Mouse (Mus musculus): ENCODE measurements around the gene Chl1. TPM values are rescaled to one million over a fixed set of nuclear protein-coding genes. Genes with fewer than 3 reads are reported as not detected.

The Chl1 gene
- total and polyA plus RNA-seq, 3 experiments: not detected

- H3K9ac ChIP-seq (ENCODE audit: insufficient read depth, low read depth): no peak overlapping the region
- dilution Hi-C loops (cut with MboI; ENCODE audit: extremely low pct_ligation_motif_present, extremely low pct_unique_long_range_greater_than_20kb, low sequenced_read_pairs): no loop called here
- no peaks in the 10 kb centered on the region for H3K27me3 ChIP-seq (replicated peaks)
- no peaks in the 10 kb centered on the region for H3K36me3 ChIP-seq (replicated peaks in 1 of 2; ENCODE audit: control insufficient read depth in 1 of 2, insufficient read depth in 1 of 2, low read length in 1 of 2)
- H3K27ac ChIP-seq (ENCODE audit: insufficient read depth, low read depth): no peak overlapping the region
- H3K4me1 ChIP-seq (ENCODE audit: control insufficient read depth in 1 of 2, insufficient read depth in 2 of 2): no peaks in the 10 kb centered on the region
- no peak overlapping the region for H3K4me2 ChIP-seq (ENCODE audit: insufficient read depth, low read depth, poor library complexity, severe bottlenecking)
- no peaks in the 10 kb centered on the region for H3K79me2 ChIP-seq (replicated peaks; ENCODE audit: control insufficient read depth, extremely low read depth, insufficient read depth, poor library complexity, severe bottlenecking)
- H3K9me3 ChIP-seq (replicated peaks; ENCODE audit: low read length): peaks cover 31% of the 10 kb centered on the region
- DNase-seq (ENCODE audit: extremely low read depth): no peak
- in situ Hi-C loops (cut with MboI; ENCODE audit: low pct_ligation_motif_present, low pct_unique_long_range_greater_than_20kb, low sequenced_read_pairs): no loop called here
- TF ChIP-seq HCFC1 (IDR thresholded peaks at IDR 0.05; ENCODE audit: low read depth, low read length) (no peak), NELFE (IDR thresholded peaks at IDR 0.05; ENCODE audit: low read depth, low read length) (no peak)
- no peak overlapping the region for H3K4me3 ChIP-seq (replicated peaks in 1 of 3; ENCODE audit: low read depth in 2 of 3, low read length in 2 of 3, poor library complexity in 1 of 3)
These were observed 163.9 kb downstream of the Chl1 start for GRCm38 (mm10) chr6:103674332-103674731.

GRCm38 (mm10) chr6:103675145-103675544 is 164.8 kb downstream of the Chl1 start:
- dilution Hi-C loops (cut with MboI; ENCODE audit: extremely low pct_ligation_motif_present, extremely low pct_unique_long_range_greater_than_20kb, low sequenced_read_pairs): no loop called here

GRCm38 (mm10) chr6:103676664-103677063 is 166.3 kb downstream of the Chl1 start:
- Histone ChIP-seq H3K9me3 (replicated peaks; ENCODE audit: low read length) (peaks cover 24% of the 10 kb centered on the region), H3K27ac (ENCODE audit: insufficient read depth, low read depth) (no peak overlapping the region), H3K4me2 (ENCODE audit: insufficient read depth, low read depth, poor library complexity, severe bottlenecking) (no peak overlapping the region), H3K27me3 (replicated peaks) (no peaks in the 10 kb centered on the region), H3K4me3 (replicated peaks in 1 of 3; ENCODE audit: low read depth in 2 of 3, low read length in 2 of 3, poor library complexity in 1 of 3) (no peak overlapping the region), H3K9ac (ENCODE audit: insufficient read depth, low read depth) (no peak overlapping the region), H3K79me2 (replicated peaks; ENCODE audit: control insufficient read depth, extremely low read depth, insufficient read depth, poor library complexity, severe bottlenecking) (no peaks in the 10 kb centered on the region), H3K36me3 (replicated peaks in 1 of 2; ENCODE audit: control insufficient read depth in 1 of 2, insufficient read depth in 1 of 2, low read length in 1 of 2) (no peaks in the 10 kb centered on the region), H3K4me1 (ENCODE audit: control insufficient read depth in 1 of 2, insufficient read depth in 2 of 2) (no peaks in the 10 kb centered on the region)
- in situ Hi-C loops (cut with MboI; ENCODE audit: low pct_ligation_motif_present, low pct_unique_long_range_greater_than_20kb, low sequenced_read_pairs) (loop anchor here (25.0 kb wide), 1 partner anchor 364 kb away; no protein-coding TSS in a partner anchor), dilution Hi-C loops (cut with MboI; ENCODE audit: extremely low pct_ligation_motif_present, extremely low pct_unique_long_range_greater_than_20kb, low sequenced_read_pairs) (no loop called here)
- no peak for DNase-seq (ENCODE audit: extremely low read depth)
- TF ChIP-seq NELFE (IDR thresholded peaks at IDR 0.05; ENCODE audit: low read depth, low read length) (no peak), CHD1 (IDR thresholded peaks at IDR 0.05; ENCODE audit: low read depth, low read length) (no peak), ELF1 (IDR thresholded peaks at IDR 0.05; ENCODE audit: low read depth, low read length) (no peak), RAD21 (IDR thresholded peaks at IDR 0.05; ENCODE audit: low read depth, low read length) (no peak), MAX (IDR thresholded peaks at IDR 0.05; ENCODE audit: low read length) (no peak), RCOR1 (conservative IDR thresholded peaks at IDR 0.05; ENCODE audit: low read depth, low read length) (no peak), ZNF384 (IDR thresholded peaks at IDR 0.05; ENCODE audit: low read depth, low read length) (no peak), EP300 (IDR thresholded peaks at IDR 0.05; ENCODE audit: low read length) (no peak), UBTF (IDR thresholded peaks at IDR 0.05; ENCODE audit: low read depth, low read length) (no peak), NRF1 (IDR thresholded peaks at IDR 0.05; ENCODE audit: low read depth, low read length) (no peak)

More at GRCm38 (mm10) chr6:103675145-103675544, 164.8 kb downstream of the Chl1 start:
- H3K27ac ChIP-seq (ENCODE audit: insufficient read depth, low read depth): no peak overlapping the region
- peaks cover 32% of the 10 kb centered on the region for H3K9me3 ChIP-seq (replicated peaks; ENCODE audit: low read length)
- no peak for DNase-seq (ENCODE audit: extremely low read depth)
- no peaks in the 10 kb centered on the region for H3K27me3 ChIP-seq (replicated peaks)
- H3K9ac ChIP-seq (ENCODE audit: insufficient read depth, low read depth): no peak overlapping the region
- H3K79me2 ChIP-seq (replicated peaks; ENCODE audit: control insufficient read depth, extremely low read depth, insufficient read depth, poor library complexity, severe bottlenecking): no peaks in the 10 kb centered on the region
- TF ChIP-seq MAX (IDR thresholded peaks at IDR 0.05; ENCODE audit: low read length) (no peak), KAT2A (IDR thresholded peaks at IDR 0.05; ENCODE audit: insufficient replicate concordance, low read length) (no peak), UBTF (IDR thresholded peaks at IDR 0.05; ENCODE audit: low read depth, low read length) (no peak), RAD21 (IDR thresholded peaks at IDR 0.05; ENCODE audit: low read depth, low read length) (no peak), USF2 (conservative IDR thresholded peaks at IDR 0.05; ENCODE audit: low read depth, low read length) (no peak), ETS1 (conservative IDR thresholded peaks at IDR 0.05; ENCODE audit: low read depth, low read length) (no peak), MEF2A (IDR thresholded peaks at IDR 0.05; ENCODE audit: borderline replicate concordance, low read depth, low read length) (no peak), SMC3 (IDR thresholded peaks at IDR 0.05; ENCODE audit: low read depth, low read length) (no peak), ZMIZ1 (IDR thresholded peaks at IDR 0.05; ENCODE audit: low read depth, low read length) (no peak), NRF1 (IDR thresholded peaks at IDR 0.05; ENCODE audit: low read depth, low read length) (no peak)
- H3K4me2 ChIP-seq (ENCODE audit: insufficient read depth, low read depth, poor library complexity, severe bottlenecking): no peak overlapping the region
- in situ Hi-C loops (cut with MboI; ENCODE audit: low pct_ligation_motif_present, low pct_unique_long_range_greater_than_20kb, low sequenced_read_pairs): loop anchor here (25.0 kb wide), 1 partner anchor 363 kb away; no protein-coding TSS in a partner anchor
- H3K4me3 ChIP-seq (replicated peaks in 1 of 3; ENCODE audit: low read depth in 2 of 3, low read length in 2 of 3, poor library complexity in 1 of 3): no peak overlapping the region
- no peaks in the 10 kb centered on the region for H3K4me1 ChIP-seq (ENCODE audit: control insufficient read depth in 1 of 2, insufficient read depth in 2 of 2)
- H3K36me3 ChIP-seq (replicated peaks in 1 of 2; ENCODE audit: control insufficient read depth in 1 of 2, insufficient read depth in 1 of 2, low read length in 1 of 2): no peaks in the 10 kb centered on the region

Data from CH12.LX (cell line).